Mouse (Mus musculus) brain, embryonic 18.5 days (tissue): ENCODE results near the gene Samhd1.

Source experiments
- DNase-seq: peaks from one replicate; pipeline ENCODE4 v3.0.0-alpha.2; 2012; ENCODE audit warnings: low read depth, low spot score

Samhd1 gene

GRCm38 (mm10) chr2:157053787-157054186 lies 81.3 kb downstream of the Samhd1 start:
- DNase-seq = no peak

GRCm38 (mm10) chr2:157053124-157053523 lies 81.9 kb downstream of the Samhd1 start:
- no peak for DNase-seq

- no peak for DNase-seq
Observed at GRCm38 (mm10) chr2:157052448-157052847, 82.6 kb downstream of the Samhd1 start.

GRCm38 (mm10) chr2:157049831-157050243 lies 85.2 kb downstream of the Samhd1 start:
- peak; percentile 81 for DNase-seq

GRCm38 (mm10) chr2:157048395-157049181 lies 86.5 kb downstream of the Samhd1 start:
- no peak for DNase-seq
